In the genomic region with DNA sequence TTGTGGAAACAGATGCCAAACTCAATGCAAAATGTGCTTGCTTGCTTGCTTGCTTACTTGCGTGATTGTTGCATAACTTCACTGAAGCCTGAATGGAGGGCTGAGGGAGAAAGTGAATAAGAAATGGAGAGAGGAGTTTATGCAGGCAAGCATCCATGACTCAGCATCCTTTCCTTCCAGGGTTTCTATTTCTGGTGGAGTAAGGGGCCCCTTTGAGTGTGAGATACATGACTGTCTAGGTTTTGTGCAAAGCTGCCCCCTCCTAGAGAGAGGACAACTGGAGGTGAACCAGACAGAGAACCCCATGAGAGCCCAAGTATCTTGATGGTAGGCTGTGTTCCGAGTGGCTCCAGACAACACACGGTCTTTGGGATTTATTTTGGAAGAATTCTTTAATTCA, we compare ENCODE assay signal across 25 mouse cellular contexts.
DNase-seq lines count a peak whose midpoint lies in the region; ATAC-seq lines count a peak whose summit lies in the region.
"Had no signal": no experiment of that assay in that cellular context is flagged by ENCODE, and none has a peak within 500 bp of the region (broad histone marks: within the 10 kb centered on the region; RNA-seq: fewer than 3 reads in every experiment).

No protein-coding gene starts in this region.

- peak overlapping the region; percentile 24 for H3K4me3 ChIP-seq in megakaryocyte, embryonic 14.5 days (replicated peaks)
- H3K4me3 ChIP-seq in heart, embryonic 13.5 days, result no peak overlapping the region
- H3K4me3 ChIP-seq: forebrain, embryonic 10.5 days; hindbrain, embryonic 10.5 days; kidney, embryonic 15.5 days; limb, embryonic 12.5 days; lung, embryonic 15.5 days; midbrain, embryonic 13.5 days; neural tube, embryonic 12.5 days had no signal

- H3K4me1 ChIP-seq in megakaryocyte, embryonic 14.5 days, result peaks cover 27% of the 10 kb centered on the region
- H3K4me1 ChIP-seq in heart, embryonic 13.5 days, result peaks cover 53% of the 10 kb centered on the region
- H3K4me1 ChIP-seq: limb, embryonic 12.5 days; lung, embryonic 15.5 days; neural tube, embryonic 12.5 days had no signal

- no peaks in the 10 kb centered on the region for H3K27me3 ChIP-seq in megakaryocyte, embryonic 14.5 days (replicated peaks)
- no peaks in the 10 kb centered on the region for H3K27me3 ChIP-seq in heart, embryonic 13.5 days (replicated peaks)
- H3K27me3 ChIP-seq: kidney, embryonic 15.5 days; limb, embryonic 12.5 days; lung, embryonic 15.5 days; neural tube, embryonic 12.5 days had no signal

- H3K9ac ChIP-seq in heart, embryonic 13.5 days, result no peak overlapping the region
- H3K9ac ChIP-seq: kidney, embryonic 15.5 days; limb, embryonic 12.5 days; liver, embryonic 14.5 days; lung, embryonic 15.5 days; midbrain, embryonic 13.5 days; neural tube, embryonic 12.5 days had no signal

- intact Hi-C loops in heart, postnatal 25 days (cut with DNase I), result no loop called here

- no peak for ATAC-seq in megakaryocyte, adult 5-6 weeks (ENCODE audit: poor library complexity, severe bottlenecking)
- no peak for ATAC-seq in heart, embryonic 13.5 days (ENCODE audit: extremely low read depth, insufficient number of reproducible peaks, low FRiP score, low TSS enrichment)
- ATAC-seq: intestine, postnatal 0 days; midbrain, embryonic 13.5 days had no signal

- WGBS in heart, embryonic 13.5 days, result 60% methylated on average over 3 of the region's 3 CpGs

- H3K27ac ChIP-seq in heart, embryonic 13.5 days (replicated peaks), result peak overlapping the region; percentile 69
- H3K27ac ChIP-seq: forebrain, embryonic 10.5 days; hindbrain, embryonic 10.5 days; hindbrain, postnatal 0 days; kidney, embryonic 15.5 days; limb, embryonic 12.5 days; liver, embryonic 14.5 days; lung, embryonic 15.5 days; midbrain, embryonic 13.5 days; neural tube, embryonic 12.5 days; stomach, postnatal 0 days had no signal

- DNase-seq in heart, adult 18-20 months, result peak; percentile 13 to 18
- DNase-seq in heart, postnatal 25 days (ENCODE audit: low spot score), result no peak
- DNase-seq in retina, embryonic 14.5 days (ENCODE audit: low spot score), result no peak
- no peak for DNase-seq in thymus, postnatal 10 days (ENCODE audit: low spot score in 2 of 2)
- DNase-seq: adrenal gland, postnatal 36 days; B cell, adult 2 months; cerebellum, adult 18-20 months; cerebellum, postnatal 25 days; gastrocnemius, postnatal 25 days; kidney, postnatal 4 days; thymus, postnatal 36 days had no signal

- no peaks in the 10 kb centered on the region for H3K9me3 ChIP-seq in megakaryocyte, embryonic 14.5 days
- H3K9me3 ChIP-seq in heart, embryonic 13.5 days, result no peaks in the 10 kb centered on the region
- H3K9me3 ChIP-seq: forebrain, embryonic 10.5 days; hindbrain, embryonic 10.5 days; kidney, embryonic 15.5 days; limb, embryonic 12.5 days; lung, embryonic 15.5 days; midbrain, embryonic 13.5 days; neural tube, embryonic 12.5 days had no signal

- peaks cover 2% of the 10 kb centered on the region for H3K36me3 ChIP-seq in megakaryocyte, embryonic 14.5 days (replicated peaks; ENCODE audit: low read length)
- H3K36me3 ChIP-seq in heart, embryonic 13.5 days, result no peaks in the 10 kb centered on the region
- H3K36me3 ChIP-seq: forebrain, embryonic 10.5 days; hindbrain, embryonic 10.5 days; kidney, embryonic 15.5 days; limb, embryonic 12.5 days; lung, embryonic 15.5 days; neural tube, embryonic 12.5 days had no signal

- H3K4me2 ChIP-seq in heart, embryonic 13.5 days, result no peak overlapping the region
- H3K4me2 ChIP-seq: kidney, embryonic 15.5 days; limb, embryonic 12.5 days; lung, embryonic 15.5 days; midbrain, embryonic 13.5 days; neural tube, embryonic 12.5 days had no signal

Comparison
In these comparisons a context has a peak if more than half of its experiments do, and no peak if none do; other contexts are left out.
1. DNase-seq: peak in heart, adult 18-20 months (2 of 2); none in heart, postnatal 25 days (single experiment), retina, embryonic 14.5 days (single experiment) and thymus, postnatal 10 days (0 of 2).